Mouse (Mus musculus) bone marrow macrophage, adult 2 months (primary cell): ENCODE data around the gene Cpm.

Source experiments
- CTCF ChIP-seq: IDR thresholded peaks from 2 replicates; pipeline ENCODE4 v1.5.1; 2012; ENCODE audit warnings: low read depth, mild to moderate bottlenecking, low read length, moderate library complexity
- POLR2A ChIP-seq: IDR thresholded peaks from 2 replicates; pipeline ENCODE4 v1.6.1; 2012; ENCODE audit warnings: mild to moderate bottlenecking, low read depth, low read length, borderline replicate concordance

GRCm38 (mm10) chr10:117593857-117594256 is 35.4 kb upstream of the Cpm start:
- TF ChIP-seq POLR2A (no peak), CTCF (no peak)
